Mouse (Mus musculus): ENCODE results near the gene Gm20449. TPM values are rescaled to one million over a fixed set of nuclear protein-coding genes. Genes with fewer than 3 reads are reported as not detected.
"Not testable (repeated sequence)": the region's sequence is repeated elsewhere in the genome, so short reads cannot be mapped to it uniquely, and the experiment has no call there.

Gm20449 gene
- not detected in 2 replicates for polyA plus RNA-seq (2012; ENCODE audit: insufficient read depth, insufficient read length, low replicate concordance, missing spikeins)

DNA sequence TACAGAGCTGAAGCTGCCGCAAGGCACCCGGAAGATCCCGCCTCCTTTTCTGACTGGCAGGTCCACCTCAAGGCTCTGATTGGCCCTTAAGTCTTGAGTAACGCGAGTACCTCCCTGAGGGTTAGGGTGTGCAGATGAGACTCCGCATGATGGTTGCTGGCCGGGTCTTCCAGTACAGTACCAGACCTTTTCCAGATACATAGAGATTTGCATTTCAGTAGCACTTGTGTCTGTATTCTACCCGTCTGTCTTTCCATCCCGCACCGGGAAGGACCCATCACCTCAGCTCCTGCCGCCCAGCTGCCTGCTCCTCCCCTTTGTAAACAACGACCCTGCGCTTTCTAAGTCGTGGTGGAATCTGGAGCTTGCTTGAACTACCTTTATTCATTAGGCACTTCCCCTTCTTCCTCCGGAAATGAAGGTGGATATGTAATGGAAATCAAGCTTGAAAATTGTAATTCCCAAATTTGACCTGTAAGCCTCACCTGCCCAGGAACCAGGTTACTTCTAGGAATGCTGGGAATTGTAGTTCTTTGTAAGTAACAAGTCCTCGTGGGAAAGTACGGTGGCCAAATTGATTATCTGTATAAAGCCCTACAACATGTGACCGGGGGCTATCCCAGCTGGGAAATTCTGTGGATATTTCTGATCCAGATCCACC is at the start of gene Gm20449, which contains the start of gene AW146154:
TSS of gene Gm20449 (minus strand) at position 29 of the 661 bp plus-strand sequence.
TSS of gene AW146154 (minus strand) at position 502 of the 661 bp plus-strand sequence.
- Histone ChIP-seq H3K4me3 (ENCODE audit: insufficient read depth, low read depth, low read length) (peak within 1 kb of the TSS; percentile 51), H3K4me1 (ENCODE audit: control insufficient read depth, insufficient read depth, low read length) (no peaks in the 10 kb centered on the region), H3K27ac (ENCODE audit: insufficient read depth, low read depth, low read length) (no peak within 1 kb of the TSS)
- TF ChIP-seq POLR2A (IDR thresholded peaks at IDR 0.05; ENCODE audit: insufficient read depth, low read depth, low read length) (peak; percentile 31; the same call in 1 of the 2 replicates), CTCF (IDR thresholded peaks at IDR 0.05; ENCODE audit: insufficient read depth, low read depth, low read length) (no peak)
- 0% methylated on average over 18 of the region's 18 CpGs for WGBS

DNA sequence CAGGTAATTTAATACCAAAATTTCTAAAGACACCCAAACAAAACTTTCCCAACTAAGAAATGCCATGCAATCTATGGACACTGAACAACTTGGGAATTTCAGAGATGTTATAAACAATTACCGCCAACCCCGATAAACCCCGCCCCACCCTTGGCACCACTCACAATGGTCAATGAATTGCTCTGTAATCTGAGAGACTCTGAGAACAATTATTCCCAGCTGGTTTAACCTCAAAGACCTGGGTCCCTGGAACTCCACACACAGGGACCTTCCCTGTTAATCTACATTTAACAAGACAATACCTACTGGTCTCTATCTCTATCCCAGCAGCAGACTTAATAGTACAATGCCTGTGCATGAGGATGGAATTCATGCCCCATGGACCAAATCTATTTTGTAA is 13.5 kb upstream of the Gm20449 start:
- Histone ChIP-seq H3K4me1 (ENCODE audit: control insufficient read depth, insufficient read depth, low read length) (no peaks in the 10 kb centered on the region), H3K4me3 (ENCODE audit: insufficient read depth, low read depth, low read length) (no peak overlapping the region), H3K27ac (ENCODE audit: insufficient read depth, low read depth, low read length) (no peak overlapping the region)
- TF ChIP-seq POLR2A (IDR thresholded peaks at IDR 0.05; ENCODE audit: insufficient read depth, low read depth, low read length) (no peak), CTCF (IDR thresholded peaks at IDR 0.05; ENCODE audit: insufficient read depth, low read depth, low read length) (no peak)
- WGBS: 77% methylated on average over 3 of the region's 3 CpGs

DNA sequence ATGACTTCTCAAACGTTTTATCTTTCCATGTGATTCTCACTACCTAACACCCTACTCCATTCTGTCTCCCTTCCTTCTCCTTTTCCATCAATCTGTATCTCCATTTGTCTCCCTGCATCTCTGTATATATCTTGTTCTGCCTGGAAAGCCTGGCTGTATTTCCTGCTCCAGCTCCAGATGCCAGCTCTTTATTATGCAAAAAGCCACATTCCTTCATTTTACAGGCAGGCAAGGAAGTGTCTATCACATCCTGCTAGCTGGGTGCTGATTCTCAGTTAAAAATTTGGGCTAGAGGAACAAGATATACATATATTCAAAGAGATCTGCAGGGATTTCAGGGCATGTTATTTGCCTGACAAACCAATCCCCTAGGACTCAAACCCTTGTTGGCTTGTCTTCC is 13.0 kb upstream of the Gm20449 start:
- 14% methylated on average over 1 of the region's 1 CpGs for WGBS
- H3K4me1 ChIP-seq (ENCODE audit: control insufficient read depth, insufficient read depth, low read length): no peaks in the 10 kb centered on the region
- H3K27ac ChIP-seq (ENCODE audit: insufficient read depth, low read depth, low read length): no peak overlapping the region
- TF ChIP-seq CTCF (IDR thresholded peaks at IDR 0.05; ENCODE audit: insufficient read depth, low read depth, low read length) (no peak), POLR2A (IDR thresholded peaks at IDR 0.05; ENCODE audit: insufficient read depth, low read depth, low read length) (no peak)
- no peak overlapping the region for H3K4me3 ChIP-seq (ENCODE audit: insufficient read depth, low read depth, low read length)

DNA sequence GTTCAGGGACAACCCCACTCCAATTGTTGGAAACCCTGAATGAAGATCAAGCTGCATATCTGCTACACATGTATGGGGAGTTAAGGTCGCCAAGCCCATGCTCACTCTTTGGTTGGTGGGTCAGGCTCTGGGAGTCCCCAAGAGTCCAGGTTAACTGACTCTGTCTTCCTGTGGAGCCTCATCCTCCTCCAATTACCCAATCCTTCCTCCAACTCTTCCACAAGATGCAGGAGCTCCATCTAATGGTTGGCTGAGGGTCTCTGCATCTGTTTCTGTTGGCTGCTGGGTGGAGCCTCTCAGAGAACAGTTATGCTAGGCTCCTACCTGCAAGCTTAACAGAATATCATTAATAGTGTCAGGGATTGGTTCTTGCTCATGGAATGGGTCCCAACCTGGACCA is 3.2 kb upstream of the Gm20449 start:
- Histone ChIP-seq H3K27ac (ENCODE audit: insufficient read depth, low read depth, low read length) (no peak overlapping the region), H3K4me3 (ENCODE audit: insufficient read depth, low read depth, low read length) (no peak overlapping the region), H3K4me1 (ENCODE audit: control insufficient read depth, insufficient read depth, low read length) (no peaks in the 10 kb centered on the region)
- no peak for TF ChIP-seq POLR2A (IDR thresholded peaks at IDR 0.05; ENCODE audit: insufficient read depth, low read depth, low read length)
- no peak for TF ChIP-seq CTCF (IDR thresholded peaks at IDR 0.05; ENCODE audit: insufficient read depth, low read depth, low read length)
- 67% methylated on average over 1 of the region's 1 CpGs for WGBS

DNA sequence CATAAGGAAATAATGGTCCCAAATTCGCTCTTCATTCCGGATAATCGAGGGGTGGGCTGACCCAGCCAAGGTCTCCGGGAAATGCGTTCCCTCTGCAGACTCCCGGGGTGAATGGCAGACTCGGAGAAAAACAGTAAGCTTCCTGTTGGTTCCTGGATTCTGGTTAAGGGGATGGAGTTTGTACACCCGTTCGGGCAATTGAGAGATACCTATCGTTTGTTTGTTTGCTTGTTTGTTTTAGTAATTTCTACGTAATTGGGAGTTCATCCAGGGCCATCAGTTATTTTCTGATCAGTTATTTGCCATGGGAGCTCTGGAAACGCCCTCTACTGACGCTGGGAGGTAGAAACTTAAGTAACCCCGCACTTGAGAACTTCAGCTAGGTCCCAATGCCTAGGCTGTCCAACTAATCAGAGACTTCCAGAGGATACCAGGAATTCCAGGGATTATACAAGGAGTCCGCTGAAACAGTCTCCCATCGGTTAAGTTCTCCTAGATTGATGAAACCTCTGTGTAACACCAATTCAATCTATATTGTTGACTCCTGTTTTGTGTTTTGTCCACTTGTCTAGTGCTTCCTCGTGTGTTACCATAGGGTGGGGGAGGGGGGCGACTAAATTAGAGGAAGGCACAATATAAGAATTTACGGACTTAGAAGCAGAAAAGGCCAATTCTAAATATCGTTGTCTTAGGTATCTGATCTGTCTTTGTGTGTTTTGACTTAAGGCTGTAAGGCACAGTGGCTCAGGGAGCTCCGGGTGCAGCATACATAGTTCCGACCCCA is 1.1 kb upstream of the Gm20449 start:
- WGBS: 18% methylated on average over 22 of the region's 22 CpGs
- peak overlapping the region; percentile 50 for H3K4me3 ChIP-seq (ENCODE audit: insufficient read depth, low read depth, low read length)
- no peaks in the 10 kb centered on the region for H3K4me1 ChIP-seq (ENCODE audit: control insufficient read depth, insufficient read depth, low read length)
- H3K27ac ChIP-seq (ENCODE audit: insufficient read depth, low read depth, low read length): no peak overlapping the region
- TF ChIP-seq CTCF (IDR thresholded peaks at IDR 0.05; ENCODE audit: insufficient read depth, low read depth, low read length): no peak
- no peak for TF ChIP-seq POLR2A (IDR thresholded peaks at IDR 0.05; ENCODE audit: insufficient read depth, low read depth, low read length)

DNA sequence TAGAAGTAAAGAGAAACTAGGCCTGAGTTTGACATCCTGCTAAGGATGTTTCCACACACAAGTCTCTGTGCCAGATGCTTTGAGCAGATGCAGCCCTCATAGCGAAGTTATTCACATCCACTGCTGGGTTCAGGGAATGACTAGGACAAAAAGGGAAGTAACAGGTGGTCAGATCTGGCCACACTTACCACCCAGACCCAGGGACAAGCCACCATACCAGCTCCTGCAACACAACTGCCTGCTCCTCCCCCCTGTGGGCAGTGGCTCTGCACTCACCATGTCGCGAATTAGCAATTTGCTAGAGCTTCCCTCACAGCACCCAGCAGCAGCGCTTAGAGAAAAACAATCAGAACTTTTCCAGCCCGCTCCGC is 214 bp downstream of the Gm20449 start:
- not testable (repeated sequence) for H3K27ac ChIP-seq (ENCODE audit: insufficient read depth, low read depth, low read length); H3K4me1 ChIP-seq (ENCODE audit: control insufficient read depth, insufficient read depth, low read length)
- peak overlapping the region; percentile 51 for H3K4me3 ChIP-seq (ENCODE audit: insufficient read depth, low read depth, low read length)
- 0% methylated on average over 6 of the region's 6 CpGs for WGBS

DNA sequence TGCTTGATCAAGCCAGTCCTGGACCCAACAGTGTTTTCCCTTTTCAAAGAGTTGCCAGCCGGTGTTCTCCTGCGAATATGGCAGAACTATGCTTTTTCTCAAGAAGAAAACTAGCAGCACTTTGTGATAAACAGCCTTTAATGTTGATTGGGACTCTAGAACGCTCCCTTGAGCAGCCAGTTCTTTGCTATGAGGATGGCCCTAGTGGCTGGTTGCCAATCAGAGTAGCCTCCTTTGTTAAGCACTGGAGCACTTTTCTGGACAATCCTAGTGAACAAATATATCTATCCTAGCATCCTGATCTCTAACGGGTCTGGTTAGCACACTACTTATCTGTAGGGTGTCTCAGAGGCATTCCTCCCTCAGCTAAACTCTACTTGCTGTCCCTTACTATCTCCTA is 753 bp downstream of the Gm20449 start:
- H3K27ac ChIP-seq (ENCODE audit: insufficient read depth, low read depth, low read length); H3K4me3 ChIP-seq (ENCODE audit: insufficient read depth, low read depth, low read length); H3K4me1 ChIP-seq (ENCODE audit: control insufficient read depth, insufficient read depth, low read length): not testable (repeated sequence)
- 66% methylated on average over 3 of the region's 4 CpGs for WGBS

DNA sequence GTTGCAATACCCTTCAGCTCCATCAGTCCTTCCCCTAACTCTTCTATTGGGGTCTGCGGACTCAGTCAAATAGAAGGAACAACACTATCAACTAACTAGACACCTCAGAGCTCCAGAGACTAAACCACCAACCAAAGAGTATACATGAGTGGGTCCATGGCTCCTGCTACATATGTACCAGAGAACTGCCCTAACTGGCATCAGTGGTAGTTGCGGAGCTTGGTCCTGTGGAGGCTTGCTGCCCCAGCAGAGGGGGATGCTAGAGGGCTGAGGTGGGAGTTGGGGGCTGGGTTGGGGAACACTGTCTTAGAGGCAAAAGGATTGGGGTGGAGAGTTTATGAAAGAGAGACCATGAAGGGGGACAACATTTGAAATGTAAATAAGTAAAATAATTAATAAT is 1.3 kb downstream of the Gm20449 start:
- Histone ChIP-seq H3K27ac (ENCODE audit: insufficient read depth, low read depth, low read length) (no peak overlapping the region), H3K4me1 (ENCODE audit: control insufficient read depth, insufficient read depth, low read length) (no peaks in the 10 kb centered on the region), H3K4me3 (ENCODE audit: insufficient read depth, low read depth, low read length) (no peak overlapping the region)
- TF ChIP-seq CTCF (IDR thresholded peaks at IDR 0.05; ENCODE audit: insufficient read depth, low read depth, low read length) (no peak), POLR2A (IDR thresholded peaks at IDR 0.05; ENCODE audit: insufficient read depth, low read depth, low read length) (no peak)
- 100% methylated on average over 2 of the region's 2 CpGs for WGBS

DNA sequence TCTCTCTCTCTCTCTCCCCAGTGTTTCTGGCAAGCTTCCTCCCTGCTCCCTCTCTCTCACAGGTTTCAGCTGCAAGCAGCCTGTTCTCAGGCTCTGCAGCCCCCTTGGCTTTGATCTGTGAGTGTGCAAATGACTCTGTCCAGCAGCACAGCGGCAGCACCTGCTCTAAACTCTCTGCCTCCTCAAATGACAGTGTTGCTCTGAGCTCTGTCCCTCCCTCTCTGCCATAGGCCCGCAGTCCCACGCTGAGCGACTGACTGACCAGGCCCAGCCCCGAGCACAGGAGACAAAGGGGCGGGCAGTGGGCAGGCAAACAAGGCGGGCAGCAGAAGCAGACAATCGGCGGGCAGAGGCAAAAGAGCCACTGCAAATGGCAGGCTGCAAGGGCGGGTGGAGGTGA is 47.4 kb downstream of the Gm20449 start:
- Histone ChIP-seq H3K4me1 (ENCODE audit: control insufficient read depth, insufficient read depth, low read length) (no peaks in the 10 kb centered on the region), H3K27ac (ENCODE audit: insufficient read depth, low read depth, low read length) (no peak overlapping the region), H3K4me3 (ENCODE audit: insufficient read depth, low read depth, low read length) (no peak overlapping the region)
- WGBS: 8% methylated on average over 10 of the region's 10 CpGs
- TF ChIP-seq CTCF (IDR thresholded peaks at IDR 0.05; ENCODE audit: insufficient read depth, low read depth, low read length) (no peak), POLR2A (IDR thresholded peaks at IDR 0.05; ENCODE audit: insufficient read depth, low read depth, low read length) (no peak)

DNA sequence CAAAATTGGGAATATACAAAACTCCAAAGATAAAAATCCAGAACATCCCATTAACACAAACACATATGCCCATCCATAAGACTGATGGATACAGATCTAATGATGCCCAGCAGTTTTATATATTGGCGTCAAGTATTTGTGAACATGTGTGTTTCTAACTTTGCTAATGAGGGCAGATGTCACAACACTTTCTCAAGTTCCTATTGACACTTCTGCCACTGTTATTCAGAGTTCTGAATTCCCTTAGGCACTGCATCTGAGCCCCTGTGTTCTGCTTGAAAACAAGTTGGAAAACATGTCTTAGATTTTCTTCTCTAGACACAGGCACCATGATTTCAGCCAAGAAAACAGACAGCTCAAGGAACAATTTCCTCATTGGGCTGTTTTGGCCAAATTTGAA is 50.6 kb downstream of the Gm20449 start, which contains the start of gene Vmn2r57:
TSS of gene Vmn2r57 (minus strand) at position 101 of the 400 bp plus-strand sequence.
- not testable (repeated sequence) for H3K4me1 ChIP-seq (ENCODE audit: control insufficient read depth, insufficient read depth, low read length); H3K4me3 ChIP-seq (ENCODE audit: insufficient read depth, low read depth, low read length); H3K27ac ChIP-seq (ENCODE audit: insufficient read depth, low read depth, low read length)
- 60% methylated on average over 1 of the region's 1 CpGs for WGBS
